Mouse (Mus musculus) hindbrain, embryonic 11.5 days (tissue): ENCODE data around the gene Vcp. TPM values are rescaled to one million over a fixed set of nuclear protein-coding genes. Genes with fewer than 3 reads are reported as not detected.
A peak's percentile ranks its signal among the peaks of the same experiment; 100 is the strongest.

Source experiments
- ATAC-seq: fragments of 200-750 bp; cut with Nextera tagmentation; 2 replicates; pipeline ENCODE4 v1.8.0; 2017; ENCODE audit warnings: mild to moderate bottlenecking, moderate TSS enrichment, moderate library complexity; ENCODE audit not compliant: low FRiP score
- DNase-seq: peaks from one replicate; pipeline ENCODE4 v3.0.0-alpha.2; 2015; ENCODE audit warnings: low spot score
- H3K27ac ChIP-seq: fragments of 300-500 bp; sonication (generic); 2 replicates; pipeline ENCODE4 v1.5.1; 2014; ENCODE audit warnings: mild to moderate bottlenecking, low read depth, low read length
- H3K27me3 ChIP-seq: fragments of 300-500 bp; sonication (generic); 2 replicates; pipeline ENCODE4 v1.6.1; 2014; ENCODE audit warnings: mild to moderate bottlenecking, low read length, moderate library complexity, mixed read lengths; ENCODE audit not compliant: control insufficient read depth, insufficient read depth
- H3K36me3 ChIP-seq: fragments of 300-500 bp; sonication (generic); 2 replicates; pipeline ENCODE4 v1.6.1; 2014; ENCODE audit warnings: mild to moderate bottlenecking, low read length, moderate library complexity, mixed read lengths; ENCODE audit not compliant: control insufficient read depth, insufficient read depth
- H3K4me1 ChIP-seq: fragments of 300-500 bp; sonication (generic); replicated peaks from 2 replicates; pipeline ENCODE4 v1.6.1; 2014; ENCODE audit warnings: low read length, mixed read lengths; ENCODE audit not compliant: control insufficient read depth, insufficient read depth
- H3K4me2 ChIP-seq: fragments of 300-500 bp; sonication (generic); replicated peaks from 2 replicates; pipeline ENCODE4 v1.6.1; 2014; ENCODE audit warnings: mild to moderate bottlenecking, low read depth, low read length
- H3K4me3 ChIP-seq: fragments of 300-500 bp; sonication (generic); 2 replicates; pipeline ENCODE4 v1.5.1; 2014; ENCODE audit warnings: low read depth, low read length
- H3K9ac ChIP-seq: fragments of 300-500 bp; sonication (generic); 2 replicates; pipeline ENCODE4 v1.6.1; 2014; ENCODE audit warnings: low read depth, low read length
- H3K9me3 ChIP-seq: fragments of 300-500 bp; sonication (generic); 2 replicates; pipeline ENCODE4 v1.6.1; 2016; ENCODE audit warnings: low read length; ENCODE audit not compliant: control insufficient read depth
- WGBS: fragments of 180-500 bp; shearing (Covaris S2); extraction: QIAGEN DNeasy Blood & Tissue Kit; methylation state at CpG from one replicate; pipeline ENCODE4 v1.1.7; 2014; 5-methylcytosine and 5-hydroxymethylcytosine counted together
- polyA plus RNA-seq: library from polyadenylated mRNA; unstranded; fragments of >200 nt; fragmentation: Nextera tagmentation; extraction: Ambion mirVana; gene quantifications from 2 replicates; pipeline ENCODE4 v1.2.1, GENCODE M21; 2014

Vcp gene
- polyA plus RNA-seq, 1 experiment from 2014 or later, result 613 TPM

DNA sequence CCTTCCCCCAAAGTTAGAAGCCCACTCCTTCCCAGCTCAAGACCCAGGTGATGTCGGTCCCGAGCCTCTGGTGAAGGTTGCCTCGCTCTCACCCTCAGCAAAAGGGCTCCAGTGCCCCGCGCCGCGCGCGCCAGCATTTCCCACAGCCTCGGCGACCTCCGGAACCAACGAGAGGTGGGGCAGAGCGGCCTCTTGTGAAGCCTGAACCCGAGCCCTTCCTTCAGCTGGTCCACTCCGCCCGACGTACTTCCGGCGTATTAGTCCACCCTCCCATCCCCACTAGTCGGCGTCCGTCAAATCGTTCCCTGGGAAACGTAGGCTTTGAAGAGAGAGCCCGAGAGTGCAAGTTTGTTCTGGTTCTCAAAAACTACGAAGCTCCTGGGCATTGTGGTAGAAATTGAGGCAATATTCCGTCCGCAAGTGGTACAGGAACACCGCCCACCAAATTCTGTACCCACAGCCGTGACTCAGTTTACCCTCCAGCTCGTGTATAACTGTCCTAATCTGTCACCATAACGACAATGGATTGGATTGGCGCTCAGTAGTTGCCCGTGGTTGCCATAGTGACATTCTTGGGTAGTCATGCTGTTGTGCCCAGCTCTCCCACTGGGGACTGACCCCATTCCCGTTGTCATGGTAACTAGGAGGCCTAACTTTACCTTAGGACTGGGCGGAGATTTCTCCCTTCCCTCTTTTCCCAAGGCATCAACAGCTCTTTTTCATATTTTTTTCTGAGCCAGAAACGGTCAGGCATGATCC, 31.1 kb upstream of the Vcp start, which contains the start of gene Stoml2:
Gene Stoml2, minus strand, starts transcription at position 474 of the 759 bp plus-strand sequence.
- Histone ChIP-seq H3K27ac (peak within 1 kb of the TSS; percentile 86), H3K9ac (peak within 1 kb of the TSS; percentile 88), H3K36me3 (peaks cover 13% of the 10 kb centered on the region), H3K4me3 (peak within 1 kb of the TSS; percentile 79), H3K27me3 (no peaks in the 10 kb centered on the region), H3K4me1 (0 out of 2 replicates have a peak, but pooled peaks cover 5% of the 10 kb centered on the region), H3K9me3 (no peaks in the 10 kb centered on the region), H3K4me2 (peak within 1 kb of the TSS; percentile 85)
- DNase-seq (peak; percentile 92), ATAC-seq (peak; percentile 96)
- WGBS, result 1% methylated on average over 38 of the region's 38 CpGs

DNA sequence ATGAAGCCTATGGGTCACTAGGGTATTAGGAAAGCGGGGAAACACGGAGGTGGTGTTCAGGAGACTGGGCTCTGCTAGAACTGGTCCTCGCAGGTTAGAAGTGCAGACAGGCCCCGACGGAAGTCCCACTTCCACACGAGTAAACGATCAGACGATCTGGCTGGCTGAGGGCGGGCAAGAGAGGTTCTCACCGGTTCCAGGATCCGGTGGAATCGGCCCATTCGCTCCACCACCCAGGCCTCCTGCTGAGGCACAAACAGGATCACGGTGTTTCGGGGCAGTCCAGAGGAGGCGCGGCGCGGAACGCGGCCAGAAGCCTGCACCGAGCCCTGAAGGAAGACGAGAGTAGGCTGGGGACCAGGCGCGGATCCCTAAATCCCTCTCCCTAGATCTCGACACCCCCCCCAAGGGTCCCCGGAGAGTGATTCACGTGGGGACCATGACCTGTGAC, 30.5 kb upstream of the Vcp start:
- Histone ChIP-seq H3K4me2 (peak overlapping the region; percentile 85), H3K27me3 (no peaks in the 10 kb centered on the region), H3K36me3 (peaks cover 8% of the 10 kb centered on the region), H3K27ac (peak overlapping the region; percentile 86), H3K9me3 (no peaks in the 10 kb centered on the region), H3K4me3 (peak overlapping the region; percentile 79), H3K4me1 (0 out of 2 replicates have a peak, but pooled peaks cover 5% of the 10 kb centered on the region), H3K9ac (peak overlapping the region; percentile 88)
- DNase-seq (no peak), ATAC-seq (no peak; the same call in none of the 2 replicates)
- 3% methylated on average over 28 of the region's 28 CpGs for WGBS

DNA sequence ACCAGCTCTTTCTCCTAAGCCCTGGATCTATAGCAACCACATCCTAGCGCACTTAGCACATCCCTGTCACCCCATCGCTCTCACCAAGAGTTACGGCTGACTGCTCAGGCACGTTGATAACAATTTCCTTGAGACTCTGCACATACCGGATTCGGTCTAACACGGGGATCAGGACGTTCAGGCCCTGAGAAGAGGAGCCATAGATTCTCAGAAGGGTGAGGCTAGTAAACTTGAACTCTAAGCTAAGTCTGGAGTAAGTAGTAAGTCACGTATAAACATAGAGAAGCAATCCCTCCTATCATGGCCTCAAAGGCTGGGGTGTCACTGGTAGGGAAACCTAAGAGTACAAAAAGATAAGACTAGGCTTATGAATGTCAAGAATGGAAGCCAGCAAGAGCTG, 30.0 kb upstream of the Vcp start:
- Histone ChIP-seq H3K4me3 (peak overlapping the region; percentile 79), H3K36me3 (peaks cover 8% of the 10 kb centered on the region), H3K4me2 (peak overlapping the region; percentile 85), H3K9ac (peak overlapping the region; percentile 88), H3K9me3 (no peaks in the 10 kb centered on the region), H3K27me3 (no peaks in the 10 kb centered on the region), H3K27ac (peak overlapping the region; percentile 86; the same call in 1 of the 2 replicates), H3K4me1 (0 out of 2 replicates have a peak, but pooled peaks cover 5% of the 10 kb centered on the region)
- no peak for ATAC-seq
- DNase-seq, result no peak
- 80% methylated on average over 9 of the region's 9 CpGs for WGBS

DNA sequence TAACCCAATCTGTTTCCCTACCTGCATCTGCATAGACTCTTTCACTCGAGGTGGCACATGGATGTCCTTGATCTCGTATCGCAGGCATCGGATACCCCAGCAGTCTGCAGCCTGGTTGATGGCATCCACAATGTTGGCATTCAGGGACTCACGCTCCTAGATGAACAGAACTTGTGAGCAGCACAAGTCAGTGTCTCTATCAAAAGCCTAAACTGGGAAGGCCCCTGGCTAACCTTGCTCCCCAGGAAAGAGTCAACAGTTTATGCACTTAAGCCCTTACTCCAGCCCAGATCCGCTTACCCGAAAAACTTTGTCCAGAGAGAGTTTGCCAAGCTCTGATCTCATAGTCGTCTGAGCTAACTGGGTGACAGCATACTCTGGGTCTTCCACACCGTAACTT, 29.4 kb upstream of the Vcp start:
- Histone ChIP-seq H3K36me3 (peaks cover 8% of the 10 kb centered on the region), H3K4me1 (peaks cover 7% of the 10 kb centered on the region; the same call in 1 of the 2 replicates), H3K27me3 (no peaks in the 10 kb centered on the region), H3K27ac (no peak overlapping the region), H3K9ac (no peak overlapping the region), H3K9me3 (no peaks in the 10 kb centered on the region), H3K4me2 (no peak overlapping the region), H3K4me3 (no peak overlapping the region)
- 93% methylated on average over 9 of the region's 9 CpGs for WGBS
- no peak for ATAC-seq
- no peak for DNase-seq

DNA sequence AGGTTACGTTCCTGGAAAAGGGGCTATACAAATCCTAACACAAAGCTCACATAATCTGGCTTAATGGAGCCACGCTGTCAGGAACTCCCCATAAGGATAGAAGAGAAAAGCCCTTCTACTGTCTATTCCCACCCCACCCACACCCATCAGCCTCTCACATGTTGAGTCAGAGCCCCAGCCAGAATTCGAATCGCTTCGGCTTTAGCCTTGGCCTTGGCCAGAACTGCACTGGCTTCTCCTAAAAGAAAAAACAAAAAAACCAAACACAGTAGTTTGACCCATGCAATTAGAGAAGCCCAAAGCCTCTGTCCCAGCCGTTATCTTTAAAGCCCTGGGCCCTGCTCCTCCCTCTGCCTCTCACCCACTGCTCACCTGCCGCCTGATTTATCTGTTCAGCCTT, 28.8 kb upstream of the Vcp start:
- H3K27me3 ChIP-seq, result no peaks in the 10 kb centered on the region
- 90% methylated on average over 7 of the region's 7 CpGs for WGBS
- DNase-seq (no peak), ATAC-seq (no peak)
- H3K9me3 ChIP-seq, result no peaks in the 10 kb centered on the region
- H3K4me2 ChIP-seq, result no peak overlapping the region
- H3K9ac ChIP-seq, result no peak overlapping the region
- no peak overlapping the region for H3K27ac ChIP-seq
- peaks cover 11% of the 10 kb centered on the region; the same call in 1 of the 2 replicates for H3K4me1 ChIP-seq
- H3K36me3 ChIP-seq, result peaks cover 8% of the 10 kb centered on the region
- H3K4me3 ChIP-seq, result no peak overlapping the region

GRCm38 (mm10) chr4:43025084-43025960, 25.0 kb upstream of the Vcp start, which contains the start of gene Pigo:
TSS of gene Pigo (minus strand) at chr4:43025819.
- peak within 1 kb of the TSS; percentile 55 for H3K4me2 ChIP-seq
- H3K4me3 ChIP-seq, result peak within 1 kb of the TSS; percentile 44
- peaks cover 9% of the 10 kb centered on the region; the same call in 1 of the 2 replicates for H3K4me1 ChIP-seq
- no peaks in the 10 kb centered on the region for H3K27me3 ChIP-seq
- H3K9me3 ChIP-seq, result no peaks in the 10 kb centered on the region
- peak within 1 kb of the TSS; percentile 34 for H3K27ac ChIP-seq
- ATAC-seq (peak; percentile 89), DNase-seq (peak; percentile 95)
- WGBS, result 8% methylated on average over 42 of the region's 42 CpGs
- peaks cover 8% of the 10 kb centered on the region for H3K36me3 ChIP-seq
- H3K9ac ChIP-seq, result peak within 1 kb of the TSS; percentile 63

GRCm38 (mm10) chr4:43024673-43025072, 24.4 kb upstream of the Vcp start:
- Histone ChIP-seq H3K9ac (peak overlapping the region; percentile 63), H3K36me3 (peaks cover 8% of the 10 kb centered on the region), H3K4me3 (peak overlapping the region; percentile 44), H3K27me3 (no peaks in the 10 kb centered on the region), H3K9me3 (no peaks in the 10 kb centered on the region), H3K27ac (peak overlapping the region; percentile 34; the same call in 1 of the 2 replicates), H3K4me1 (peaks cover 6% of the 10 kb centered on the region; the same call in 1 of the 2 replicates), H3K4me2 (peak overlapping the region; percentile 55)
- 88% methylated on average over 14 of the region's 14 CpGs for WGBS
- ATAC-seq, result no peak
- DNase-seq, result no peak

GRCm38 (mm10) chr4:43021341-43021740, 21.0 kb upstream of the Vcp start:
- WGBS, result 72% methylated on average over 17 of the region's 17 CpGs
- Histone ChIP-seq H3K36me3 (0 out of 2 replicates have a peak, but pooled peaks cover 6% of the 10 kb centered on the region), H3K4me3 (no peak overlapping the region)

More at GRCm38 (mm10) chr4:43021341-43021740, 21.0 kb upstream of the Vcp start:
- no peaks in the 10 kb centered on the region for H3K27me3 ChIP-seq
- H3K9me3 ChIP-seq, result no peaks in the 10 kb centered on the region
- no peak overlapping the region for H3K27ac ChIP-seq
- DNase-seq (no peak), ATAC-seq (no peak)
- peaks cover 6% of the 10 kb centered on the region; the same call in 1 of the 2 replicates for H3K4me1 ChIP-seq
- no peak overlapping the region for H3K4me2 ChIP-seq
- H3K9ac ChIP-seq, result no peak overlapping the region
